Mouse (Mus musculus) kidney, postnatal 14 days (tissue): ENCODE measurements around the gene Bud13.
A peak's percentile ranks its signal among the peaks of the same experiment; 100 is the strongest.

Source experiments
- DNase-seq: peaks from one replicate; pipeline ENCODE4 v3.0.0; 2022; ENCODE audit warnings: mixed read lengths

Gene Bud13

DNA sequence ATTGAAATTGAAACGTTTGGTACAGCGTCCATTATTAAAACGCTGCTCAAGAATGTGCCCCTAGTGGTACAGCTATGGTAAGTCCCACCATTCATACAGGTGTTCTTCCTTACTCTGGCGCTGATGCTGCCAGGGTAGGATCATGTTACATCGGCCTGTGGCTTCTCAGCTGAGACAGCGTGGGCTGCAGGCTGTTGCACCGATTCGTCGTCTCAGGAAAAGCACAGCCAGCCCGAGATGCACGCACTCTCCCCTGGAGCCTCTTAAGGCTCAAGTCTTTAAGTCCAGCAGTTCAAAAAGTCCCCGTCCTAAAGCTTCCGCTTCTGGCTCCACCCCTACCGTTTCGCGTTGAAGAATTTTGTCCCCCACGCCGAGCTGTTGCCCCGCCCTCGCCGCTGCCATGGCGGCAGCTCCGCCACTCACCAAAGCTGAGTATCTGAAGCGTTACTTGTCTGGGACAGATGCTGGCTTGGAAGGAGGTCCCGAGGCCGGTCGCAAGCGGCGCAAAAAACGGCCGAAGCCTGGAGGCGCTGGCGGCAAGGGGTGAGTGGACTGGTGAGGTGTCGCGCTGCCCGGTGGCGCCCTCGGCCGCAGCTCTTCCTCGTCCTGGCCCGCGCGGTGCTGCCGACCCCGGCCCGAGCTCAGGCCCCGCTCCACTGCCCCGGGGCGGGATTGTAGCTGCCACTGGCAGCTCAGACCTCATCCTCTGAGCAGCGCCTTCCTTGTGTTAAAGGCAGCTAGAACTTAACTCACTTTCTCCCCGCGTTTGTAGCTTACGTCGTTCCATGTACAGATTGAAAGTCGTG is at the start of gene Bud13:
Gene Bud13, plus strand, starts transcription at position 378 of the 806 bp plus-strand sequence.
- DNase-seq = peak; percentile 93

- DNase-seq = peak; percentile 58
Measured at GRCm38 (mm10) chr9:46235196-46235595, 47.6 kb upstream of the Bud13 start.

DNA sequence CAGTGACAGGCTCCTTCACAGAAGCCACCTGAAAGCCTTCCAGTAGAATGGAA is 47.4 kb upstream of the Bud13 start, which contains the start of gene Apoc3:
Gene Apoc3, minus strand, starts transcription at position 41 of the 53 bp plus-strand sequence.
- DNase-seq = no peak

- DNase-seq = no peak
Measured at GRCm38 (mm10) chr9:46235649-46236048, 47.2 kb upstream of the Bud13 start.

- no peak for DNase-seq
Measured at GRCm38 (mm10) chr9:46238850-46239249, 44.0 kb upstream of the Bud13 start.

DNA sequence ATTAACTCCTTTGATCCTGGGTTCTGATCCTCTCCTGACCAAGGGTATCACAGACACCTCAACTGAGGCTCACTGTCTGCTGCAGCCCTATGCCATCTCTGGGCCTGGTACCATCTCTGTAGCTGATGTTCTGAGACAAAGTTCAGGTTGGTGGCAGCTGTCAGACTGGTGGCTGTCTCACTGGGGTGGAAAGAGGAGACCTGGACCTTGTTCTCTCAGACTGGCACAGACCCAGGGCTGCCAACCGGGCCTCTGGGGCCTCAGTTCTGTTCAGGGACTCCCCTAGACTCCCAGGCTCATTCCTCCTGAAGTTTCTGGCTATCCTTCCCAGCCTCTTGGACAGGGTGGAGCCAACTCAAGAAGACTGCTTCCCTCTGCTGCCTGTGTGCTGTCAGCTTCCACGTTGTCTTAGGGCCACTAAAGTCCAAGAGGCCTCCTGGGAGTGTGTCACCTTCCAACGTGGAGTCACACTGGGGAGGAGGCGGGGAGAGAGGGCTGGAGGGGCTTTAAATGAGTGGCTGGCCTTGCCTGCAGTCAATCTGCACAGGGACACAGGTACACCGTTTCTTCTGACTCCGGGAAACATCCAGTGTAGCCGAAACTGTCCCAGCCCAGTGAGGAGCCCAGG is 42.2 kb upstream of the Bud13 start, which contains the start of gene Apoa4:
Gene Apoa4, plus strand, starts transcription at position 171 of the 628 bp plus-strand sequence.
- DNase-seq = peak; percentile 37

DNA sequence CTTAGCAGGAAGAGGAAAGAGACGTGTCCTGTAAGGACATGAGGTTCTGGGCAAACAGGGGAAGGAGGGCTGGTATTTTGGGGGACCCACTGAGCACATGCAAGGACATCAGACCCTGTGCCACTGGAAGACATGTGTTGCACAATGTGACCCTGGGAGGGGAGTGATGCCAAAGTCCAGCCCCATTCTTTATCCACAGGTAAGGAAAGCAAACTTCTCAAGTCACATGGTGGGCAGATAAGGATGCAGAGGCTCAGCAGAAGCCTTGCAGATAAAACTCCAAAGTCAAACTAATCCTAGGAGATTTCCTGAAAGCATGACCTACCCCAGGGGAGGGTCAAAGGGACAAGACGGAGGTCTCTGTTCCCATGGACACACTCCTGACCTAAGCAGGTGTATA is 41.0 kb upstream of the Bud13 start:
- no peak for DNase-seq

DNA sequence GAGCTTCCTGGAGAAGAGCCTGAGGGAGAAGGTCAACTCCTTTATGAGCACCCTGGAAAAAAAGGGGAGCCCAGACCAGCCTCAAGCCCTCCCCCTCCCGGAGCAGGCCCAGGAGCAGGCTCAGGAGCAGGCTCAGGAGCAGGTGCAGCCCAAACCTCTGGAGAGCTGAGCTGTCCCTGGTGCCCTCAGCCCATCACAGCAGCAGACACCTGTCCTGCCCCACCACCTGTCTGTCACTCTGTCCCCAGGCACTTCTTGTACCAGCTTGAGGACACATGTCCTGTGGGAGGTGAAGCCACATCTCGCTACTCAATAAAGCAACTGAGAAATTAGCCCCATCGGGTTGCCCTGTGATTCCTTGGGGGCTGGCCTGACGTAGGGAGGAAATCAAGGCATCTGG is 39.7 kb upstream of the Bud13 start:
- DNase-seq = no peak

DNA sequence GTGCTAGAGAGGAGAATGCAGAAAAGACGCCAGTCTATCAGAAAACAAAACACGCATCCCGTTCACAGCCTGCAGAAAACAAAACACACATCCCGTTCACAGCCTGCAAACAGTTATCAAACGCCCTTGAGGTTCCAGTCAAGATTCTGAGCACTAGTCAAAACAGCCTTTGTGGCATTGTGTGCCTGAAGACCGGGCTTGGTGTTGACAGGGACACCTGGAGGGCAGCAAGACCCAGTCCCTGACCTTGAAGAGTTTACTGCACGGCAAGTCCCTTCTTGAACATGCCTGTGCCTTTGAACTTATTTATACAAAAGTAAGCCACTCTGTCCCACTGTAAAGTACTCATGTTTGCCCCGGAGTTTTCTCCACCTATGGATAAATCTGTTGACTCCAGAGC is 39.2 kb upstream of the Bud13 start:
- no peak for DNase-seq

- peak; percentile 72 for DNase-seq
Measured at GRCm38 (mm10) chr9:46246752-46247324, 36.0 kb upstream of the Bud13 start.

- DNase-seq = no peak
Measured at GRCm38 (mm10) chr9:46256177-46256576, 26.6 kb upstream of the Bud13 start.

DNA sequence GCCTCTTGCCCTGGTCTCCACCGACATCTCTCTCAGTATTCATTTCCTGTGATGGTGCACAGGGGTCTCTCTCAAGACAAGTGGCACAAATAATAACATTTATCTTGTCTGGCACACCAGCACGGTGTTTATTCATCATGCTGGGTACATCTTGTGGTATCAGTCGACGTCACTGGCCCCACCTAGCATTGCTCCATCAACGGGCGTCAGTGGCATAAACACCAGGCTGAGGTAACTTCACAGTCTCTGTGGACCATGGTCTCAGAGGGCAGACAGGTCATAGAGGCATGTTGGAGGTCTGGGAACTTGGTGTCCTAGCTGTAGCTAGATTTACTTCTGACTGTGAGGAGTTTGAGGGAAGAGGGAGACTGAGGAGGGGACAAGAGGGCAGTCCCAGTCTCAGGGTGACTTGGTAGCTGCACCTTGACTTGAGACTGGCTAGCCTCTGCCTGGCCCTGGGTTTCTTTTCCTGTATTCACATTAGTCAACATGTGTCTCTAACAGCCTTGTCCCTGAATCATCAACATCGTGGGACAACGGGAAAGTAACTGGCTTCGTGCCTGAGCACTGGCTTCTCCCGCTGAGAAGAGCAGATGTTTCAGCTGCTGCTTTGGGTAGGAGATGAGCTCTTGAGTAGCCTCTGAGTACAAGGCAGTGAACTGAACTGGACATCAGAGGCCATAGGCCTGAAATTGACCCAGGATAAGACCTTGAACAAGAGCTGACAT is 26.0 kb upstream of the Bud13 start:
- no peak for DNase-seq

DNA sequence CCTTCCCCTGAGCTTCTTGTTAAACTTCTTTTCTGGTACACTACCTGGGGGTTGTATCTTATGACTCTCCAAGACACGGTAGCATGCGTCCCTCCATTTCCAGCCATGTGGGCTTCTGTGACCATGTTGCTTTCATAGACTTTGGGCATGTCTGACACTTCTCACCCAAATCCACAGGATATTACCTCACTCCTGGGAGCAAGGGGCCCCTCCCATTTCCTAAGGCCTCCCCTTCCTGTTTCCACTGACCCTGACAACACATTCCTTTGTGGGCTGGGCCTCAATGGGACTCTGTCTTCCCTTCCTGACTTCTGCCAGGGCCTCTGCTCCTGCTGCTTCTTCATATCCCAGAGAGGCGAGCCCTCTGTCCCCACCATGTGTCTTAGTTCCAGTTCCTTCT is 25.3 kb upstream of the Bud13 start:
- no peak for DNase-seq

DNA sequence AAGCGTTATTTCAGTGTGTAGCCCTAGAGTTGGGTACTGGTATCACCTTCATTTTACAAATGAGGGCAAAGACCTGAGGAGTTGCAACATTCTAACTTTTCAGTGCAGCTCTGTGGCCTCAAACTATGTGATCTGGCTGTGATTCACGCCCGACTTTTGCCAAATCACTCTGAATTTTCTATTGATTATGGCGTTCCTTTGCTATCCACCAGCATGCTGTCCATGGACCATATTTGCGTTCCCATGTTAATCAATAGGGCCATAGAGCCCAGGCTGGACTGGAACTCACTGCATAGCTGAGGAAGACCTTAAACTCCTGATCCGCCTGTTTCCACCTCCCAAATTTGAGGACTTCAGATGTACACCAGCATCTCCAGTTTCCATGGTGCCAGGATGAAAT is 23.7 kb upstream of the Bud13 start:
- DNase-seq = no peak

DNA sequence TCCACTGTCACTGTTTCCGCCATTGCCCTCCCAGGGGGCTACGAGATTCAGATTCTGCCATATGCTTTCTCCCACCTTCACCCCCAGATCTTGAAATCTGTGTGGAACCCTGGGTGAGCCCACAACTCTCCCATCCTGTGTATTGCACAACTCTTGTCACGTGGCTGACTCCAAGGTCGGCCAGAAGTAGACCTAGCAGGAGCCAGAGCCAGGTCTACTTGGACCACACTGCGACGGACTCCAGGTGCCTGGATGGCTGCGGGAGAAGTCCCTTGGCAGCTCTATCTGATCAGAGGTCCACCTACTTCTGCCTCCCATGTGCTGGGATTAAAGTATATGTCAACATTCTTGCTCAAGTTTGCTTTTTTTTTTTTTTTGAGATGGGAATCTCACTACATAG is 21.7 kb upstream of the Bud13 start:
- no peak for DNase-seq

- DNase-seq = no peak
Measured at GRCm38 (mm10) chr9:46268343-46268873, 14.4 kb upstream of the Bud13 start, which contains the start of gene Apoa5. Gene Apoa5 (plus strand): TSS chr9:46268633.

- no peak for DNase-seq
Measured at GRCm38 (mm10) chr9:46269125-46269524, 13.7 kb upstream of the Bud13 start.

GRCm38 (mm10) chr9:46270782-46271181 is 12.0 kb upstream of the Bud13 start:
- no peak for DNase-seq

DNA sequence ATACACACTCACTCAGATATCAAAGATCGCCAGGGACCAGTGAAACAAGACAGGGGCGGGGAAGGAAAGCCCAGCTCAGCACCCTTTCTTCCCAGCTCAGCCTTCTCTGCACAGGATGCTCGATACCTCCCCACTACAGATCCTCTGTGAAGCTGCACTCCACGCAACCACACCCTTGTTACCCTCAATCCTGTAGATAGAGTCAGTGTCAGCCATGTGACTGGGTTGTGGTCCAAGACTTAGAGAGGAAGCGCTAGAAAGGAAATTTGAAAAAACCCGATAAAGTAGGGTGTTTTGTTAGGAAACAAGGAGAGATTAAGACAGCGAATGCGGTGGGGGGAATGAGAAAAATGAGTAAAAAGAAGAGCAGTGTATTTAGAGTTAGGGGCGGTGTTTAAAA is 10.7 kb upstream of the Bud13 start:
- no peak for DNase-seq

DNA sequence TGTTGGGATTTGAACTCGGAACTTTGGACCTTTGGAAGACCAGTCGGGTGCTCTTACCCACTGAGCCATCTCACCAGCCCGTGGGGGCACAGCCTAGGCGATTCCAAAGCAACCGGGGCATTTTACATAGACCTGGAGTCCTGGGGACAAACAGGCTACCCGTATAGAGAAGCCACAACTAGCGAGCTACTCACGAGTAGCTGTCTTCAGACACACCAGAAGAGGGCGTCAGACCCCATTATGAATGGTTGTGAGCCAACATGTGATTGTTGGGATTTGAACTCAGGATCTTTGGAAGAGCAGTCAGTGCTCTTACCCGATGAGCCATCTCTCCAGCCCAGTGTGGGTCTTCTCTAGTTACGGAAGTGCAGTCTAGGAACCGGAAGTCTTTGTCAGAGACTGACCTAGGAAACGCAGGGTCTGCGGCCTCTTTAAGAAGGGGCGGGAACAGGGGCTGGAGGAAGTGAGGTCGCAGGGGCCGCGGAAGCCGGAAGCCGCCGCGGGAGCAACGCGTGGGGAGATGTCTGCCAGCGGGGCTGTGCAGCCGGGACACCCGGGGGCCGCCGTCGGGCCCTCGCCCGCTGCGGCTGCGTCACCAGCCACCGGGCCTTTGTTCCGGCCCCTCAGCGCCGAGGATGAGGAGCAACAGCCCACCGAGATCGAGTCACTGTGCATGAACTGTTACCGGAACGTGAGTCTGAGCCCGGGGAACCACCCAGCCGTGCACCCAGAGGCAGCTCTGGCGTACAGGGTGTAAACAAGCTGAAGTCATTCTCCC is 9.9 kb upstream of the Bud13 start, which contains the start of gene Zpr1:
Gene Zpr1, plus strand, starts transcription at position 388 of the 778 bp plus-strand sequence.
- peak; percentile 92 for DNase-seq

- no peak for DNase-seq
Measured at GRCm38 (mm10) chr9:46274494-46274893, 8.3 kb upstream of the Bud13 start.

- DNase-seq = no peak
Measured at GRCm38 (mm10) chr9:46298381-46298780, 15.6 kb downstream of the Bud13 start.

DNA sequence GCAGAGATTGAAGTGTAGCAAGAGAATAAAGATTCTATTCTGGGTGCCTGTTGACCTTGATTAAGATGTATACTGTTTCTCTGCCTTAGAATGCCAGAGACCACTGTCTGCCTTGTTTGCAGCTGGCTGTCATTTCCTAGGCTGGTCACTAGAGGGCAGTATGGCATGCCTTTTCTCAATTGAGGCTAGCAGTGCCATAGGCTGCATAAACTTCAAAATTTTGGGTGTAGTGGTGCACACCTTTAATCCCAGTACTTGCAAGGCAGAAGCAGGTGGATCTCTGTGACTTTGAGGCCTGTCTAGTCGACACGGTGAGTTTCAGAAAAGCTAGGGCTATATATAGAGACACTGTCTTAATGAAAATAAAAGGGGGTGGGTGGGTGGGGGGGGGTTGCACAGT is 19.3 kb downstream of the Bud13 start:
- peak; percentile 50 for DNase-seq
